Mouse (Mus musculus) kidney, postnatal 36 days (tissue): ENCODE data around the gene Sertm1.

ENCODE experiments used
- DNase-seq, 2 experiments: peaks; one replicate each; pipeline ENCODE4 v3.0.0; 2021 to 2022; ENCODE audit warnings: mixed read lengths in 2 of 2

The Sertm1 gene

DNA sequence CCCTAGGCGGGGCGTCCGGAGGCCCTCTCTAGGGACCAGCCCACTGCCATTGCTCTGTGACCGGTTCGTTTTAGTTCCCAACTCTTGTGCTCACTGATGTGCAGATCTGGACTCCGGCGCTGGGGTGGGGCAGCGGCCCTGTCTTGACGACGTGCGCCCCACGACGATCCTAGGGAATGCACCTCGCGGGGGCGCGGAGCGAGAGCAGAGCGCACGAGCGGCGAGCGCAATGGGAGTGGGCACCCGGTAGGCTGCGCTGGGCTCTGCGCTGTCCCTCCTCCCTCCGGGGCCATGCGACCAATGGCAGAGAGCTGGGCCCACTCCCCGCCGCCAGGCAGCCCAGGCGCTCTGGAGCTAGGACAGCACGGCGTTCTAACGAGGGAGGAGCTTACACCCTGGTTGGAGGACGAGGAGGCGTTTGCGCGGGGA is at the start of gene Sertm1:
Gene Sertm1, minus strand, starts transcription at position 245 of the 429 bp plus-strand sequence.
- DNase-seq, result peak in 1 of 2 experiments; percentile 5

GRCm38 (mm10) chr3:54964948-54965506 is 49.3 kb upstream of the Sertm1 start:
- no peak for DNase-seq

DNA sequence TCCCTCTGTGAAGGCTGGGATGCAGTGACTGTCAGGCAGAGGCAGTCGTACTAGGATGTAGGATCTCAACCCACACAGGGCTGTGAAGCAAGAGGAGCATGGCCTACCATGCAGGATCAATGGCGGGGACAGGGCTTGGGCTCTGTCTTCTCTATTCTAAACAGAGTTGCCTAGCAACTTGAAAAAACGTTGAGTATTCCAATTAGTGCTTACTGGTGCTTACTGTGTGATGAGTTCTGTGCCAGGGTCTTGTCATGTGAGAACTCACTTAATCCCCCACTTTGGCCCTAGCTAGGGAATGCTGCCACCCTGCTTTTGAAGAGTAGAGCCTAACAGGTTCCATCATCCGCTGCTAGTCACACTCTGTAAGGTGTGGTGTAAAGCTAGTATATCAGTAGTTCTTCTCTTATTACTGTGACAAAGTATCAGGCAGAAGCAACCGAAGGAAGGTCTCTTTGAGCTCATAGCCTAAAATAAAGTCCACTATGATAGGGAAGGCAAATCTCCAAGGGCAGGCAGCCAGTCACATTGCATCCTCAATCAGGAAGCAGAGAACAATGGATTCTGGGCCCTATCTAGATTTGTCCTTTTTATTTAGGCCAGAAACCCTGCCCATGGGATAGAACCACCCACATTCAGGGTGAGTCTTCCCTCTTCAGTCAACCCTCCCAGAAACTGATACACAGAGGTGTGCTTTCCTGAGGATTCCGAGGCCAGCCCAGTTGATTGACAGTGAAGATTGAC is 27.6 kb upstream of the Sertm1 start:
- DNase-seq, result peak; percentile 1

GRCm38 (mm10) chr3:54934535-54934934 is 18.8 kb upstream of the Sertm1 start:
- no peak for DNase-seq

DNA sequence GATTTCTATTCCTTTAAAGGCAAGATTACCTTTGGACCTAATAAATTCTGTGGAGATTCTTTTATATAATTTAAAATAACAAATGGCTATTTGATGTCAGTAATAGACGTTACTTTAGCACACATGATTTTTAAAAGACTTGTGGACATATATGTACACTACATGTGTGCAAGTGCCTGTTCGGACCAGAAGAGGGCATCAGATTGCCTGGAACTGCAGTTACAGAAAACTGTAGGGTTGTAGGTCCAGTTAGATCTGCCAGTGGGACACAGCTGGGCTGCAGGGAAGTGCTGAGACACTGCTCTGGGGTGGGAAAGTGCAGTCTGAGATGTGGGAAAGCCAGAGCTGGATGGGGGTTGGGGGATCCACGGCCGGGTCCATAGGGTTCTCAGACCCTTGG is 16.9 kb upstream of the Sertm1 start:
- no peak for DNase-seq

- DNase-seq, result no peak
Observed at GRCm38 (mm10) chr3:54920425-54920824, 4.7 kb upstream of the Sertm1 start.

- no peak for DNase-seq
Observed at GRCm38 (mm10) chr3:54914845-54915642, 643 bp downstream of the Sertm1 start.

DNA sequence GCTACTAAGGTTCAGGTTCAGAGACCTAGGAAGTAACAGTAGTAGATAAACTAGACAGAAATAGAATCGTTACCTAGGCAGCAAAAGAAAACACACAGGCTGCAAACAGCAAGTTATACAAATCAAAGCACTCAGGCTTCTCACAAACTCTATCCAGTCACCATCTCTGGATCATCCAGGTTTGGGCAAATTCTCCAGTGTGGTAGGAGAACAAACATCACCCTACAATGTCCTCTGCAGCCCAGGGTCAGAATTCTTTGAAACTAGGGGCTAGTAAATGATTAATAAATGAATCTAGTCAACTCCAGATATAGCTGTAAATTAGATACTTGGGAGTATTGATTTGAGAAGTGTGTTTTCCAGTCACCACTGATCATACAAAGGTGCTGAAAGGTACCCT is 6.8 kb downstream of the Sertm1 start:
- no peak for DNase-seq

DNA sequence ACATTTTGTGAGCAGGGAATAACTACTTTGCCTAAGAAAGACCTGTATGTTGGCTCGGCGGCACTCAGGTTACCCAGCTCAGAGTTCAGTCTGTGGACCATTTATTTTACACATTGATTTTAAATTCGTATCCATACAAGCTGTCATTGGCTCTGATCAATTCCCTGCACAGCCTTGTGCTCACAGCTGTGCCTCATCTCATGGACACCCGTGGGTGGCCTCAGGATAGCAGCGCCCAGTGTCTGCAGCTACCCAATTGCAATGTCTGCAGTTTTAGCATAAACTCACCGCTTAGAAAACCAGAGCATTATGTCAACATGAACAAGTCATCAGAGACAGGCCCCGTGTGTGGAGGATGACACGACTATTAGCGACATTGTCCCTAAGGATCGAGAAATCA is 17.7 kb downstream of the Sertm1 start:
- no peak for DNase-seq

- DNase-seq, result no peak
Observed at GRCm38 (mm10) chr3:54894891-54895290, 20.8 kb downstream of the Sertm1 start.

- no peak for DNase-seq
Observed at GRCm38 (mm10) chr3:54892218-54892617, 23.5 kb downstream of the Sertm1 start.

DNA sequence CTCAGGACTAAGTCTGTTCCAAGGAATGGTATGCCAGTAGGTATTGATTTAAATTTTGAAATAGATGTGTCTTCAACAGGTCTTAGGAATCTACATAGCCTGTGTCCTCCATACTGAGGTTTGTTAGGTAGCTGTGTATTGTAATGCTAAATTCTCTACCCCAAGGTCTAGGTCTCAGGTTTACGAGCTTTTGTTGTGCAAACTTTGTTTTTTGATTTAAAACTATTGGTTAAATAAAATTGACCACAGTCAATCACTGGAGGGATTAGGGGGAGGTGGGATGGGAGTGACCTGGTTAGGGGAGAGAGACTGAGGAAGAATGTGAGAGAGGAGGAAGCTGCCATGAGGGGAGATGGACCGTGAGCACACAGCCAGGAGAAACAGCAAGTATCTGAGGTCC is 29.2 kb downstream of the Sertm1 start:
- no peak for DNase-seq
